Mouse (Mus musculus) CD4-positive, CD25-positive, alpha-beta regulatory T cell, adult 4 months (primary cell): ENCODE data around the gene Aff4. TPM values are rescaled to one million over a fixed set of nuclear protein-coding genes. Genes with fewer than 3 reads are reported as not detected.
"Not testable (repeated sequence)": the region's sequence is repeated elsewhere in the genome, so short reads cannot be mapped to it uniquely, and the experiment has no call there.

Experiments used
- ATAC-seq: one replicate; pipeline ENCODE4 v1.8.0; 2017
- polyA plus RNA-seq, 2 experiments: library from polyadenylated mRNA; unstranded; fragments of 100-300 nt; shearing (Covaris generic); gene quantifications; one replicate each; pipeline ENCODE4 v1.2.1; 2017

The Aff4 gene
- polyA plus RNA-seq: 10 to 100 TPM; 17.4 to 18.3 TPM

- peak; percentile 76 for ATAC-seq
Observed at GRCm38 (mm10) chr11:53350291-53351223, at the start of gene Aff4. TSS of gene Aff4 (plus strand) at chr11:53350833.

GRCm38 (mm10) chr11:53301167-53301515 lies 49.5 kb upstream of the Aff4 start:
- ATAC-seq: no peak

- ATAC-seq: no peak
Observed at GRCm38 (mm10) chr11:53304044-53304840, 46.4 kb upstream of the Aff4 start.

DNA sequence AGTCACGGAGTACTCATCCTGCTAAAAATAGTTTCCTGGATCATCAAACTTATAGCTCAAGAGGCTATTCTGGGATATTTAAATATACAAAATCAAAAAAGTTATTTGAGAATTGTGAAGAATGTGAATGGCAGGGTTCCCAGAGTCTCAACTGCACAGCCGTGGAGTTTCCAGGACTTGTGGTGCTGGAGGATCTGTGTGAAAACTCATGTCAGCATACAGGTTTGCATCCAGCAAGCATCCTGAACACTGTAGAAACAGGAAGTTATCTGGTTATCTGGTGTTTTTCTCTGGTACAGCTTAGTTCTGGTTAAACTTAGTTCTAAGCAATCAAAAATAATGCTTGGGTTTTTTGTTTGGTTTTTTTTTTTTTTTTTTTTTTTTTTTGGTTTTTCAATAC lies 43.7 kb upstream of the Aff4 start:
- ATAC-seq: no peak

DNA sequence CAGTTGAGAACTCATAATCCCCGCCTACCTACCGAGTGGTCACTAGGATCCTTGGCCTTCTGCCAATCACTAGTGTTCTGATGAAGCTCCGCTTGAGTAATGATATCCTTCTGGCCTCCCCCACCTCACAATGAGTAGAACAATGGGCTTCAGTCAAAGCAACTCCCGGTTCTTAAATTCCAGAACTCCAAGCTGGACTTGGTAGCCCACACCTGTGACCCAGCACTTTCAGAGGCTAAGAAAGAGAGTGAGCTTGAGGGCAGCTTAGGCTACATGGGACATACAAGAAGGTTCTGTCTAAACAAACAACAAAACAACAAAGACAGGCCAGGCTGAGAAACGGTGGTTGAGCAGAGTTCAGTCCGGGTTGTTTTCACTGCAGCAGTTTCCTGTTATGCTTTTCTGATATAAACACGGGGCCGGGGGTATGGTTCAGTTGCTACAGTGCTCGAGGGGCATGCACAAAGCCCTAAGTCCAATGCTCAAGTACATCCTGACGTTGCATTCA lies 43.0 kb upstream of the Aff4 start:
- no peak for ATAC-seq

DNA sequence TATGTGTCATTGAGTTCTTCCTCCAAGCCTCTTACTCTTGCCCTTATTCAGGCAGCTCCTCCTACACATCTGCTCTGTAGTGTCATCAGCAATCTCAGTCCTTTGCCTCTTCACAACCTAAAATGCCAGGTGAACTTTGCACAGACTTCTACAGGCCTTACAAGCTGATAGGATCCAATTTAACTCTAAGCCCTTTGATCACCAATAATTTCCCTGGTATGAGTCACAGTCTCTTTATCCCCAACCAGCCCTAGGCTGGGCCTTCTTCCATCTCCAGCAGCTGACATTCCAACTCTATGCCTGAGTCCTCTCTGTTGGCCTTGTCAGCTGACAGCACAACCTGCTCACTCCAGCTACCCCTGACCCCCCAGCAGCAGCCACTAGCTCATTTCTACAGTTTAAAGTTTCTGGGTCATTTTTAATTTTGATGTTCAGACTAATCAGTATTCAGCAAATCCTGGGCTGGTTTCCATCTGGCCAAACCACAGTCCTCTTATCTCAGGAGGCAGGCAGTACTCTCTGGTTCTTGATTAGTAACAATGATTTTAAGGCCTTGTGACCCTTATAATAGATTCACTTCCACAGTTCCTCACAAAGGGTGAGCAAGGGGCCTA lies 42.3 kb upstream of the Aff4 start:
- ATAC-seq: peak; percentile 61

GRCm38 (mm10) chr11:53308884-53309310 lies 41.7 kb upstream of the Aff4 start:
- no peak for ATAC-seq

- no peak for ATAC-seq
Observed at GRCm38 (mm10) chr11:53311385-53311784, 39.2 kb upstream of the Aff4 start.

DNA sequence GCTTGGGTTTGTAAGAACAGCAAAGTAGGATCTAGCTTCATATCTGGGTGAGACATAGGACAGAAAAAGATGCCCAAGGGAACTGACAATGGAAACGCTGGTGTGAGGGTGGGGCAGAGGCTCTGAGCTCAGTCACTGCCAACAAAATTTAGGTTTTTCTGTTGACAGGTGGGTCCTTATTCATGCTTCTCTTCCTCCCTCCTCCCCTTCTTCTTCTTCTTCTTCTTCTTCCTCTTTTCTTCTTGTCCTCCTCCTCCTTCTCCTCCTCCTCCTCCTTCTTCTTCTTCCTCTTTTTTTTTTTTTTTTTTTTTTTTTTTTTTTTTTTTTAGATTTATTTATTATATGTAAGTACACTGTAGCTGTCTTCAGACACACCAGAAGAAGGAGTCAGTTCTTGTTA lies 37.8 kb upstream of the Aff4 start:
- ATAC-seq: not testable (repeated sequence)

DNA sequence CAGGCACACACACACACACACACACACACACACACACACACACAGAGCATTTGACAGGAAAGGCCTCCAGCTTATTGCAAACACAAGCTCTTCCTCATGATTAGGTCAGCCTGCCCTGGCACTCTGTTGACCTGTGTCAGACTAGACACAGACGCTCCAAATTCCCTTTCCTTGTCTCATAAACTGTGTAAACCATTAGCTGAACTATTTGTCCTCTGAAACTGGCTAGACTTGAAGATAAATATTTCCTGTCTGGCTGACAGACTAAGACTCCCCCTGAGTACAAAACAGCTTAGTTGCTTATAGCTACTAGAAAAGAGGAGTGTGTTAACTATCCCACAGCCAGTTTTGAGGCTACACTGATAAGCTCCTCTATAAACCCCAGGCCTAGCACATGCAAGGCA lies 35.9 kb upstream of the Aff4 start:
- ATAC-seq: no peak

GRCm38 (mm10) chr11:53316996-53317395 lies 33.6 kb upstream of the Aff4 start:
- ATAC-seq: no peak

GRCm38 (mm10) chr11:53318041-53318440 lies 32.6 kb upstream of the Aff4 start:
- no peak for ATAC-seq

DNA sequence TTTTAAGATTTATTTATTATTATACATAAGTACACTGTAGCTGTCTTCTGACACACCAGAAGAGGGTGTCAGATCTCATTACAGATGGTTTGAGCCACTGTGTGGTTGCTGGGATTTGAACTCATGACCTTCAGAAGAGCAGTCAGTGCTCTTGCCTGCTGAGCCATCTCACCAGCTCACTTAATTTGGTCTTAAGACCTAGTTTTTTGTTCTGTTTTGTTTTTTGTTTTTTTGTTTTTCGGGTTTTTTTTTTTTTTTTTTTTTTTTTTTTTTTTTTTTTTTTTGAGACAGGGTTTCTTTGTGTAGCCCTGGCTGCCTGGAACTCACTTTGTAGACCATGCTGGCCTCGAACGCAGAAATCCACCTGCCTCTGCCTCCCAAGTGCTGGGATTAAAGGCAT lies 32.1 kb upstream of the Aff4 start:
- ATAC-seq: not testable (repeated sequence)

DNA sequence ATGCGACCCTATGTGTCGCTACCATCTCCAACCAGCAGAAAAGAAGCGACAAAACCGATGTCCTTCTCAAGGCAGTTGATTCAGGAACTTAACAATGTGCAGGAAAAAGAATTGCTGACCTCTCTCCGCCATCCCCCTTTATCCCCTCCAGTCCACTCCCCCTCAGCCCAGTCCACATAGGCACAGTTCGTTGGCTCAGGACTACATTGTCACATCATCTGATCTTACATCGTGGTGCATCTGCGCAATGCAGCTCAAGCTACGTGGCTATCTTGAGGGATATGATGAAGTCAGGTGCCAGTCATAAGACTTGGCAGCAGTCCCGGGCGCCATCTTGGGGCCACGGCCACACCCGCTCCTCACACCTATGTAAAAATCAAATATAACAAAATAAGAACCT lies 30.8 kb upstream of the Aff4 start:
- ATAC-seq: not testable (repeated sequence)

DNA sequence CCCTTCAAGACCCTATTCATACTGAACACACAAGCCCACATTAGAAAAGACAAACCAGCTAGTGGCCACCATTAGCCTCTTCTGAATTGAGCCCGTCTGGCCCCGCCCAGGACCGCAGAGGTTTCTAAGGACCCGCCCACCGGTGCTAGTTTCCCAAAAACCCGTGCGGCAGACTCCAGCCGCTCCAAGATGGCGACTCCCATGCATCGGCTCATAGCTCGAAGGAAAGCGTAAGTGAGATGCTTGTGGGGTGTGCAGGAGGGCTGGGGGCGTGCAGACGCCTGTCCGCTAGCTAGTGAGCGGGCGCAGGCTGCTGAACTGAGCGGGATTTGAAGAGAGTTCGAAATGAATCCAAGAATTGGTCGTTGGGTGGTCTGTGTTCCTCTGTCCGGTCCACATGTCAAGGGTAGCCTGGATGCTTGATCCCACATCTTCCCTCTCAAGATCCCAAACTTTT lies 26.1 kb upstream of the Aff4 start, which contains the start of gene Zcchc10:
TSS of gene Zcchc10 (plus strand) at position 168 of the 457 bp plus-strand sequence.
- peak; percentile 100 for ATAC-seq

GRCm38 (mm10) chr11:53330325-53330724 lies 20.3 kb upstream of the Aff4 start:
- ATAC-seq: peak; percentile 91

DNA sequence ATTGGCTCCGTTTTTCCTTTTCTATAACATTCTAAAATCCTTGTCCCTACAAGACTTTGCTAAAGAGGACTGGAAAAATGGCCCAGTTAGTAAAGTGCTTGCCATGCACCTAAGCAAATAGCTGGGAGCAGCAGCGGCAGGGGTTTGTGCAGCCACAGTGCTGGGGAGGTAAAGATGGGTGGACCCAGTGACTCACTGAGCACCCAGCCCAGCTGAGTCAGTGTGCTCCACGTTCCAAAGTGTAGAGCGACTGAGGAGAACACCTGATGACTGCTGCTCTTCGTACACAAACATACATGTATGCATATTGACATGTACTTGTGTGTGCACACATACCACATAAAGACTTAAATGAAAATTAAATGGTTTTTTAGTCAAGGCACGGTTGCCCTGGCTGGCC lies 19.5 kb upstream of the Aff4 start:
- no peak for ATAC-seq

GRCm38 (mm10) chr11:53332076-53332680 lies 18.5 kb upstream of the Aff4 start:
- no peak for ATAC-seq

DNA sequence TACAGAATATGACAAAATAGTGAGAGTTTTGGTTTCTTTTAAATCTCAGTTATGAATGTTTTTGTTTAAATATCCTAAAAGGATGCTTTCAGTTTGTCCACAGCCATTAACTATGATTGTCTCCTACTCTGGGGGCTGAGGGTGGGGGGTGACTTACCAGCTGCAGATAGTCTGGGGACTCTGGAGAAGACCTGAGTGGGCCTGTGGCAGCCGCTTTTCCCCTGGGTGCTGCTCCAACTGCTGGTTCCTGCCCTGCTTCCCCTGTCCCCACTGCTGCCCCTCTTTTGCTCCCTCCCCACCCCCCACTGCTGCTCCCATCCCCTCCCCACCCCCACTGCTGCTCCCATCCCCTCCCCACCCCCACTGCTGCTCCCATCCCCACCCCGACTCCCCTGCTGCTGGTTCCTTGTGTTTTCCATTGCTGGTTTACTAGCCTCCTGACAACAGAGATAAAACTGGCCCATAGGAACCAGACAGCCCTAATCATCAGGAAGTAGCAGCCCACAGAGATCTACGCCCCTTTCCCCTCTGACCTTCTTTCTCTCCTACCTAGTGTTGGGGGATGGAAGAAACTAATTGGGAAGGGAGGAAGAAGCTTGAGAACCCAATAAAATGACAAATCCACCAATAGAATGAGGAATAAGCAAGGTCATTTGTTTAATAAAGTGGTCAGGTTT lies 15.0 kb upstream of the Aff4 start:
- ATAC-seq: no peak

DNA sequence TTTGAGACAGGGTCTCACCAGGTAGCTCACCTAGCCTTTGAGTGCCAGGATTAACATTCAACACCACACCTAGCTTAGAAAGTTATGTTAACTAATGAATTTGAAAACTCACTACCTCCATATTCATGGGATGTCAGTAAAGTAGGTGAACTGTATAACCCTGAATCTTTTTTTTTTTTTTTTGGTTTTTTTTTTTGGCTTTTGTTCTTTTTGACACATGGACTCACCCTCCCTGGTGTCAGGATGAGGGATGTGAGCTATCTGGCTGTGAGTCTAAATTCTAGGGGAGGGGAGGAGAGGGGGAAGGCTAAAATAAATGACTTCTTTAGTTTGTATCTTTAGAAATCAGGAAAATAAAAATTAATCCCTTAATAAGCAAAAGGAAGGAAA lies 14.5 kb upstream of the Aff4 start:
- no peak for ATAC-seq

GRCm38 (mm10) chr11:53336924-53337323 lies 13.7 kb upstream of the Aff4 start:
- ATAC-seq: no peak

DNA sequence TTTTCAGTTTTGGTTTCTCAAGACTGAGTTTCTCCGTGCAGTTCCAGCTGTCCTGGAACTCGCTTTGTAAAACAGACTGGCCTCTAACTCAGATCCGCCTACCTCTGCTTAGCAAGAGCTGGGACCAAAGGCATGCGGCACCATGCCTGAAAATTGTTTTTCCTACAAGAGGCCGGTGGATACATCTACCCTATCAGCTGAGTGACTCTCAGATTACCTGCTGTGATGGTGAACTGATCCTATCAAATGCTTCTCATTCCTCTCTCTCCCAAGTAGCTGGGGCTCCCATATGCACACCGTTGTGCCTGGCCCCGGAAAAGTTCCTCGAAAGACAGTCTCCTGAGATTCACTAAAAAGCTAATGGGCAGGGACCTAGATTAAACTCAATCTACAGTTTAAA lies 12.9 kb upstream of the Aff4 start:
- no peak for ATAC-seq
